Mouse (Mus musculus) cerebellum, adult 11-12 months (tissue): ENCODE measurements around the gene Sfxn5.

ENCODE experiments used
- DNase-seq: peaks from one replicate; pipeline ENCODE4 v3.0.0; 2022

The Sfxn5 gene

GRCm38 (mm10) chr6:85286283-85287047, 46.8 kb downstream of the Sfxn5 start:
- no peak for DNase-seq

- no peak for DNase-seq
These were observed 52.4 kb downstream of the Sfxn5 start for GRCm38 (mm10) chr6:85280871-85281270.

GRCm38 (mm10) chr6:85276571-85276970, 56.7 kb downstream of the Sfxn5 start:
- DNase-seq = no peak

GRCm38 (mm10) chr6:85272436-85272835, 60.8 kb downstream of the Sfxn5 start:
- DNase-seq = no peak

- no peak for DNase-seq
These were observed 67.2 kb downstream of the Sfxn5 start for GRCm38 (mm10) chr6:85266060-85266459.

- no peak for DNase-seq
These were observed 68.2 kb downstream of the Sfxn5 start for GRCm38 (mm10) chr6:85264982-85265518.

GRCm38 (mm10) chr6:85262865-85263515, 70.2 kb downstream of the Sfxn5 start:
- DNase-seq = peak; percentile 12

GRCm38 (mm10) chr6:85259094-85259630, 74.1 kb downstream of the Sfxn5 start:
- no peak for DNase-seq

GRCm38 (mm10) chr6:85255578-85255977, 77.6 kb downstream of the Sfxn5 start:
- no peak for DNase-seq

GRCm38 (mm10) chr6:85253994-85254541, 79.2 kb downstream of the Sfxn5 start:
- DNase-seq = no peak

- no peak for DNase-seq
These were observed 79.9 kb downstream of the Sfxn5 start for GRCm38 (mm10) chr6:85253275-85253674.

- DNase-seq = no peak
These were observed 80.8 kb downstream of the Sfxn5 start for GRCm38 (mm10) chr6:85252251-85253058.

- DNase-seq = peak; percentile 43
These were observed 82.4 kb downstream of the Sfxn5 start for GRCm38 (mm10) chr6:85250811-85251241.

- DNase-seq = no peak
These were observed 83.4 kb downstream of the Sfxn5 start for GRCm38 (mm10) chr6:85249821-85250220.

GRCm38 (mm10) chr6:85239044-85239489, 94.2 kb downstream of the Sfxn5 start:
- peak; percentile 27 for DNase-seq

- DNase-seq = no peak
These were observed 95.5 kb downstream of the Sfxn5 start for GRCm38 (mm10) chr6:85237595-85238337.

GRCm38 (mm10) chr6:85237001-85237400, 96.2 kb downstream of the Sfxn5 start:
- no peak for DNase-seq

GRCm38 (mm10) chr6:85234796-85235195, 98.4 kb downstream of the Sfxn5 start:
- DNase-seq = no peak

GRCm38 (mm10) chr6:85232836-85233623, 100.2 kb downstream of the Sfxn5 start:
- DNase-seq = no peak

- no peak for DNase-seq
These were observed 101.2 kb downstream of the Sfxn5 start for GRCm38 (mm10) chr6:85232045-85232444.

GRCm38 (mm10) chr6:85231469-85231868, 101.8 kb downstream of the Sfxn5 start:
- DNase-seq = no peak
